26 mouse cellular contexts compared by ENCODE assay signal in the genomic region with DNA sequence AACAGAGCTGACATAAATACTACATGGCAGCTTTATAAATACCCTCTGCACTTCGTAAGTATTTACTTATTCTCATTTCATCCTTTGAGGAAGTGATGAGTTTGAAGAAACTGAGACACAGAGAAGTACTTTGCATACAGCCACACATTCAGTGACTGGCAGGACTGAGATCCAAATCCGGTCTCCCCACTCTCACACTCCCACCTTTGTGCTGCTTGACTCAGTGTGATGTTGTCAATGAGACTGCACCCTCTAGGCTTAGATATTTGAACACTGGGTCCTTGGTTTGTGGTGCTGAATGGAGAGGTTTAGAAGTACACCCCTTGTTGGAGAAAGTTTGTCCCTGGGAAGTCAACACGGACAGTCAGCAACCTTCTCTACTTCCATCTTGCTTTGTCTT.
"Had no signal": no experiment of that assay in that cellular context is flagged by ENCODE, and none has a peak within 500 bp of the region (broad histone marks: within the 10 kb centered on the region; RNA-seq: fewer than 3 reads in every experiment).

No protein-coding gene starts in this region.

- H3K4me3 ChIP-seq: embryonic facial prominence, embryonic 10.5 days; embryonic facial prominence, embryonic 12.5 days; embryonic facial prominence, embryonic 13.5 days; embryonic facial prominence, embryonic 15.5 days; erythroblast, embryonic 14.5 days; forebrain, embryonic 10.5 days; forebrain, embryonic 12.5 days; forebrain, embryonic 13.5 days; forebrain, embryonic 15.5 days; gastrocnemius, adult 2 months; heart, adult 2 months had no signal

- DNase-seq: cerebellum, adult 8-10 months; cerebellum, adult 9-10 months; cerebellum, adult 9-11 months; cerebellum, postnatal 10 days; cerebellum, postnatal 14 days; embryo, embryonic 11 days; forebrain, postnatal 0 days; gastrocnemius, adult 2 months; gastrocnemius, postnatal 10 days; gastrocnemius, postnatal 14 days; gastrocnemius, postnatal 25 days; gastrocnemius, postnatal 36 days; heart, adult 11 months; heart, adult 18-20 months; heart, adult 2 months had no signal

- H3K27ac ChIP-seq: embryonic facial prominence, embryonic 10.5 days; embryonic facial prominence, embryonic 12.5 days; embryonic facial prominence, embryonic 13.5 days; embryonic facial prominence, embryonic 15.5 days; forebrain, embryonic 10.5 days; forebrain, embryonic 12.5 days; forebrain, embryonic 13.5 days; forebrain, embryonic 15.5 days; gastrocnemius, adult 2 months; heart, adult 2 months had no signal

- H3K4me2 ChIP-seq: embryonic facial prominence, embryonic 12.5 days; embryonic facial prominence, embryonic 13.5 days; embryonic facial prominence, embryonic 15.5 days; forebrain, embryonic 12.5 days; forebrain, embryonic 13.5 days; forebrain, embryonic 15.5 days had no signal

- H3K9me3 ChIP-seq: embryonic facial prominence, embryonic 10.5 days; embryonic facial prominence, embryonic 12.5 days; embryonic facial prominence, embryonic 13.5 days; embryonic facial prominence, embryonic 15.5 days; forebrain, embryonic 10.5 days; forebrain, embryonic 12.5 days; forebrain, embryonic 13.5 days; forebrain, embryonic 15.5 days had no signal

- H3K27me3 ChIP-seq: embryonic facial prominence, embryonic 12.5 days; embryonic facial prominence, embryonic 13.5 days; embryonic facial prominence, embryonic 15.5 days; forebrain, embryonic 12.5 days; forebrain, embryonic 13.5 days; forebrain, embryonic 15.5 days had no signal

- H3K36me3 ChIP-seq: embryonic facial prominence, embryonic 10.5 days; embryonic facial prominence, embryonic 12.5 days; embryonic facial prominence, embryonic 13.5 days; embryonic facial prominence, embryonic 15.5 days; forebrain, embryonic 10.5 days; forebrain, embryonic 12.5 days; forebrain, embryonic 15.5 days had no signal

- H3K4me1 ChIP-seq: embryonic facial prominence, embryonic 10.5 days; embryonic facial prominence, embryonic 12.5 days; embryonic facial prominence, embryonic 13.5 days; embryonic facial prominence, embryonic 15.5 days; forebrain, embryonic 10.5 days; forebrain, embryonic 12.5 days; forebrain, embryonic 13.5 days; forebrain, embryonic 15.5 days had no signal

- H3K9ac ChIP-seq: embryonic facial prominence, embryonic 12.5 days; embryonic facial prominence, embryonic 13.5 days; embryonic facial prominence, embryonic 15.5 days; forebrain, embryonic 12.5 days; forebrain, embryonic 13.5 days; forebrain, embryonic 15.5 days; forebrain, postnatal 0 days had no signal

- ATAC-seq: forebrain, embryonic 13.5 days; forebrain, embryonic 14.5 days; forebrain, embryonic 15.5 days; forebrain, embryonic 16.5 days; forebrain, postnatal 0 days had no signal
